Mouse (Mus musculus) heart, postnatal 0 days (tissue): ENCODE measurements around the gene Rere. TPM values are rescaled to one million over a fixed set of nuclear protein-coding genes. Genes with fewer than 3 reads are reported as not detected.

Source experiments
- ATAC-seq: fragments of 200-750 bp; cut with Nextera tagmentation; 2 replicates; pipeline ENCODE4 v1.8.0; 2017; ENCODE audit warnings: low read depth, moderate number of reproducible peaks, moderate library complexity; ENCODE audit not compliant: insufficient read depth
- DNase-seq: peaks from one replicate; pipeline ENCODE4 v3.0.0-alpha.2; 2016; ENCODE audit warnings: low spot score
- H3K27ac ChIP-seq: fragments of 300-500 bp; sonication (generic); 2 replicates; pipeline ENCODE4 v1.5.1; 2014; ENCODE audit warnings: low read depth, mild to moderate bottlenecking
- H3K27me3 ChIP-seq: fragments of 300-500 bp; sonication (generic); 2 replicates; pipeline ENCODE4 v1.6.1; 2014; ENCODE audit warnings: low read length, mixed read lengths; ENCODE audit not compliant: control insufficient read depth, insufficient read depth
- H3K36me3 ChIP-seq: fragments of 300-500 bp; sonication (generic); replicated peaks from 2 replicates; pipeline ENCODE4 v1.6.1; 2014; ENCODE audit warnings: low read length, mixed read lengths; ENCODE audit not compliant: control insufficient read depth, insufficient read depth
- H3K4me1 ChIP-seq: fragments of 300-500 bp; sonication (generic); 2 replicates; pipeline ENCODE4 v1.6.1; 2014; ENCODE audit warnings: antibody characterized with exemption; ENCODE audit not compliant: control insufficient read depth, insufficient read depth
- H3K4me2 ChIP-seq: fragments of 300-500 bp; sonication (generic); 2 replicates; pipeline ENCODE4 v1.6.1; 2014; ENCODE audit warnings: low read depth, mild to moderate bottlenecking, low read length, moderate library complexity
- H3K4me3 ChIP-seq: fragments of 300-500 bp; sonication (generic); 2 replicates; pipeline ENCODE4 v1.5.1; 2014; ENCODE audit warnings: low read depth, low read length
- H3K9ac ChIP-seq: fragments of 300-500 bp; sonication (generic); replicated peaks from 2 replicates; pipeline ENCODE4 v1.6.1; 2014; ENCODE audit warnings: low read depth, low read length, mixed read lengths
- H3K9me3 ChIP-seq: fragments of 300-500 bp; sonication (generic); replicated peaks from 2 replicates; pipeline ENCODE4 v1.6.1; 2016; ENCODE audit warnings: low read length; ENCODE audit not compliant: control insufficient read depth
- CTCF ChIP-seq: IDR thresholded peaks from 2 replicates; pipeline ENCODE4 v1.5.1; 2016; ENCODE audit warnings: antibody characterized with exemption, control low read depth, low read depth
- EP300 ChIP-seq: IDR thresholded peaks from 2 replicates; pipeline ENCODE4 v1.6.1; 2016; ENCODE audit warnings: antibody characterized with exemption, low read depth
- WGBS: fragments of 180-500 bp; shearing (Covaris S2); extraction: QIAGEN DNeasy Blood & Tissue Kit; methylation state at CpG from one replicate; pipeline ENCODE4 v1.1.7; 2014; 5-methylcytosine and 5-hydroxymethylcytosine counted together
- polyA plus RNA-seq: library from polyadenylated mRNA; unstranded; fragments of >200 nt; fragmentation: Nextera tagmentation; extraction: Ambion mirVana; gene quantifications from 2 replicates; pipeline ENCODE4 v1.2.1, GENCODE M21; 2015
- total RNA-seq: library from RNA; depleted of rRNA; stranded (reverse); fragments of >200 nt; gene quantifications from 2 replicates; pipeline ENCODE4 v1.2.3, GENCODE M21; 2014; ENCODE audit warnings: low replicate concordance

Rere gene
- total and polyA plus RNA-seq, 2 experiments from 2014 or later: 14.6 to 17.9 TPM

GRCm38 (mm10) chr4:150393607-150394006 lies 112.2 kb downstream of the Rere start:
- WGBS: 74% methylated on average over 8 of the region's 8 CpGs
- Histone ChIP-seq H3K4me1 (peaks cover 30% of the 10 kb centered on the region), H3K4me2 (no peak overlapping the region), H3K27ac (no peak overlapping the region), H3K4me3 (no peak overlapping the region), H3K27me3 (no peaks in the 10 kb centered on the region), H3K9ac (no peak overlapping the region), H3K36me3 (0 out of 2 replicates have a peak, but pooled peaks cover 3% of the 10 kb centered on the region), H3K9me3 (no peaks in the 10 kb centered on the region)
- TF ChIP-seq EP300 (no peak), CTCF (no peak)
- no peak for DNase-seq
- ATAC-seq: no peak

GRCm38 (mm10) chr4:150394091-150394490 lies 112.6 kb downstream of the Rere start:
- Histone ChIP-seq H3K4me3 (no peak overlapping the region), H3K27me3 (no peaks in the 10 kb centered on the region), H3K9ac (no peak overlapping the region), H3K4me2 (no peak overlapping the region), H3K27ac (no peak overlapping the region), H3K36me3 (0 out of 2 replicates have a peak, but pooled peaks cover 3% of the 10 kb centered on the region), H3K9me3 (no peaks in the 10 kb centered on the region), H3K4me1 (peaks cover 25% of the 10 kb centered on the region)
- TF ChIP-seq CTCF: no peak
- TF ChIP-seq EP300: no peak
- WGBS: 82% methylated on average over 4 of the region's 4 CpGs
- no peak for ATAC-seq
- DNase-seq: no peak

- TF ChIP-seq EP300 (no peak), CTCF (no peak)
- Histone ChIP-seq H3K27me3 (no peaks in the 10 kb centered on the region), H3K36me3 (no peaks in the 10 kb centered on the region), H3K4me3 (no peak overlapping the region), H3K4me2 (no peak overlapping the region), H3K9ac (peak overlapping the region; percentile 40; the same call in 1 of the 2 replicates), H3K4me1 (peaks cover 36% of the 10 kb centered on the region), H3K9me3 (no peaks in the 10 kb centered on the region), H3K27ac (peak overlapping the region; percentile 74)
- DNase-seq (no peak), ATAC-seq (peak; percentile 61; the same call in 1 of the 2 replicates)
Observed at GRCm38 (mm10) chr4:150396339-150396738, 114.9 kb downstream of the Rere start.

GRCm38 (mm10) chr4:150396826-150397620 lies 115.6 kb downstream of the Rere start:
- no peak for ATAC-seq
- peaks cover 42% of the 10 kb centered on the region for H3K4me1 ChIP-seq
- 36% methylated on average over 13 of the region's 13 CpGs for WGBS

GRCm38 (mm10) chr4:150399032-150399431 lies 117.6 kb downstream of the Rere start:
- Histone ChIP-seq H3K36me3 (no peaks in the 10 kb centered on the region), H3K4me1 (peaks cover 56% of the 10 kb centered on the region), H3K9me3 (no peaks in the 10 kb centered on the region), H3K27me3 (no peaks in the 10 kb centered on the region), H3K4me3 (no peak overlapping the region), H3K9ac (no peak overlapping the region), H3K4me2 (no peak overlapping the region), H3K27ac (peak overlapping the region; percentile 43; the same call in 1 of the 2 replicates)
- TF ChIP-seq EP300: no peak
- no peak for TF ChIP-seq CTCF
- ATAC-seq (no peak), DNase-seq (no peak)
- 65% methylated on average over 2 of the region's 2 CpGs for WGBS

More at GRCm38 (mm10) chr4:150396826-150397620, 115.6 kb downstream of the Rere start:
- Histone ChIP-seq H3K9me3 (no peaks in the 10 kb centered on the region), H3K27me3 (no peaks in the 10 kb centered on the region), H3K4me3 (no peak overlapping the region), H3K4me2 (peak overlapping the region; percentile 20; the same call in 1 of the 2 replicates), H3K9ac (peak overlapping the region; percentile 40; the same call in 1 of the 2 replicates), H3K36me3 (no peaks in the 10 kb centered on the region), H3K27ac (peak overlapping the region; percentile 74)
- TF ChIP-seq CTCF: no peak
- TF ChIP-seq EP300: no peak
- no peak for DNase-seq
